Mouse (Mus musculus) Patski (cell line): ENCODE results near the gene Tnxb. TPM values are rescaled to one million over a fixed set of nuclear protein-coding genes. Genes with fewer than 3 reads are reported as not detected.

Source experiments
- ATAC-seq: fragments of 100-300 bp; one replicate; pipeline ENCODE4 v1.8.0; 2021
- CTCF ChIA-PET: fragments of 350-600 bp; sonication (Branson Sonifier 250); formaldehyde crosslinking; loops from one replicate; lab custom pipeline; 2022; ENCODE audit warnings: inconsistent platforms; lab: Charles Lee
- POLR2A ChIA-PET: fragments of 350-600 bp; sonication (Branson Sonifier 250); formaldehyde crosslinking; loops from one replicate; lab custom pipeline; 2022; ENCODE audit warnings: antibody characterized with exemption, inconsistent platforms; lab: Charles Lee
- DNase-seq: peaks from one replicate; pipeline ENCODE4 v3.0.0-alpha.2; 2011; ENCODE audit warnings: low read depth, low spot score
- H3K27me3 ChIP-seq: fragments of 371-371 bp; one replicate; pipeline ENCODE4 v1.5.1; 2021
- CTCF ChIP-seq: fragments of 100-300 bp; IDR thresholded peaks from one replicate; pipeline ENCODE4 v1.5.1; 2021
- in situ Hi-C: fragments of 300-500 bp; cut with MboI; formaldehyde crosslinking; loops from 3 replicates; pipeline ENCODE4 v1.11.1; 2018; ENCODE audit warnings: low pct_unique_long_range_greater_than_20kb, mixed read lengths
- polyA plus RNA-seq: library from polyadenylated mRNA; unstranded; gene quantifications from one replicate; pipeline ENCODE4 v1.2.3, GENCODE M21; 2021

The Tnxb gene
- polyA plus RNA-seq, 1 experiment from 2014 or later, result 0.50 TPM

DNA sequence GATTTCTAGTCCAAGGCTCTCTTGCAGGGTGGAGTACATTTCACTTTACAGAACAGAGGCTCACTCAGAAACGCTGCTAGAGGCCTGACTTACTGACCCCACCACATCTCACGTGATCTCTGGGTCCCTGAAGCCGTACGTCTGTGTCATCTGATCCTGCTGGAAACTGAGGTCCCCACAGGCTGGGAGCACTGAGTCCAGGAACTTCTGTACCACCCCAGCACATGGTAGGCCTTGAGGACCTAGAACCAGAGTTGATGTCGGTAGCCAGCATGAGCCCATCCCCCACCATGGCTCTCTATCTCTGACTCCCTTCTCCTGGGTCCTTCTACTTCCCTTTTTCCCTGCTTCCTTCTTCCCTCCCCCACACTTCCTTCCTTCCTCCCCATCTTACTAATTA, 76.2 kb downstream of the Tnxb start:
- no peaks in the 10 kb centered on the region for H3K27me3 ChIP-seq
- no peak for DNase-seq
- TF ChIP-seq CTCF, result no peak
- ChIA-PET CTCF (no interaction called here), POLR2A (no interaction called here)
- ATAC-seq, result no peak
- in situ Hi-C loops, result no loop called here

DNA sequence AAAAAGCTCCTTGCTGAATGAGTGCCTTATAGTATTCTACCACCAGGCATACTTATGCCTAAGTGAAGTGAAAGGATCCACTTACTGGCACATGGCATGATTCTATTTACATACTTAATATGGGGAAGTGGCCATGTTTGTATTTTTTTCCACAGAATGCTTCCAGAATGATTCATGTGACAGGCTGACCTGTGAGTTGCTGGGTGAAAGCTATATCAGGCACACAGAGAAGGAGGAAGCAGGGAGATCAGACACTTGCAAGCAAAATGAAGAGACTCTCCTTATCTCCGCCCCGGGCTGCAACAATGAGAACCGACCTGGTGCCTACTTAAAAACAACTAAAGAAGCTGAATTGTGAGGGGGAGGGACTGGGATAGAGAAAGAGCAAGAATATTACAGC, 91.1 kb downstream of the Tnxb start:
- peaks cover 11% of the 10 kb centered on the region for H3K27me3 ChIP-seq
- ATAC-seq, result no peak
- in situ Hi-C loops, result no loop called here
- ChIA-PET POLR2A (no interaction called here), CTCF (no interaction called here)
- TF ChIP-seq CTCF, result no peak
- no peak for DNase-seq

Other genes starting within 250 kb of the Tnxb start
- not detected for gene Btnl4, start 193.2 kb upstream of the Tnxb start, polyA plus RNA-seq
- not detected for gene Btnl6, start 153.2 kb upstream of the Tnxb start, polyA plus RNA-seq
- gene Notch4, start 106.3 kb upstream of the Tnxb start, polyA plus RNA-seq, result 0.87 TPM
- gene Gpsm3, start 80.7 kb upstream of the Tnxb start, polyA plus RNA-seq, result 0.35 TPM
- gene Pbx2, start 79.3 kb upstream of the Tnxb start, polyA plus RNA-seq, result 59.7 TPM
- 1.2 TPM for gene Ager, start 72.7 kb upstream of the Tnxb start, polyA plus RNA-seq
- 69.1 TPM for gene Rnf5, start 66.8 kb upstream of the Tnxb start, polyA plus RNA-seq
- gene Agpat1, start 66.3 kb upstream of the Tnxb start, polyA plus RNA-seq, result 128 TPM
- 2.5 TPM for gene Egfl8, start 54.6 kb upstream of the Tnxb start, polyA plus RNA-seq
- gene Ppt2, start 42.0 kb upstream of the Tnxb start, polyA plus RNA-seq, result 108 TPM
- 6.7 TPM for gene Prrt1, start 41.0 kb upstream of the Tnxb start, polyA plus RNA-seq
- 22.5 TPM for gene Fkbpl, start 25.8 kb upstream of the Tnxb start, polyA plus RNA-seq
- 88.4 TPM for gene Atf6b, start 23.4 kb upstream of the Tnxb start, polyA plus RNA-seq
- 1.1 TPM for gene C4b, start 73.3 kb downstream of the Tnxb start, polyA plus RNA-seq
- gene Cyp21a1, start 134.0 kb downstream of the Tnxb start, polyA plus RNA-seq, result not detected
- gene Stk19, start 166.4 kb downstream of the Tnxb start, polyA plus RNA-seq, result 50.8 TPM
- gene Dxo, start 166.5 kb downstream of the Tnxb start, polyA plus RNA-seq, result 34.4 TPM
- 69.3 TPM for gene Skiv2l, start 179.7 kb downstream of the Tnxb start, polyA plus RNA-seq
- 73.2 TPM for gene Nelfe, start 179.9 kb downstream of the Tnxb start, polyA plus RNA-seq
- gene Cfb, start 192.0 kb downstream of the Tnxb start, polyA plus RNA-seq, result 3.1 TPM
- gene Zbtb12, start 208.9 kb downstream of the Tnxb start, polyA plus RNA-seq, result 33.5 TPM
- not detected for gene Gm20547, start 211.5 kb downstream of the Tnxb start, polyA plus RNA-seq
- gene C2, start 227.7 kb downstream of the Tnxb start, polyA plus RNA-seq, result 0.65 TPM
- 200 TPM for gene Ehmt2, start 227.9 kb downstream of the Tnxb start, polyA plus RNA-seq
- gene Slc44a4, start 243.9 kb downstream of the Tnxb start, polyA plus RNA-seq, result 0.37 TPM